Mouse (Mus musculus): ENCODE data around the gene Insl5. TPM values are rescaled to one million over a fixed set of nuclear protein-coding genes. Genes with fewer than 3 reads are reported as not detected.

Gene Insl5
- total RNA-seq (2023): not detected

GRCm38 (mm10) chr4:103026621-103027020 is at the start of gene Insl5:
Gene Insl5 (minus strand): TSS chr4:103026842.

GRCm38 (mm10) chr4:102978440-102978839 is 48.2 kb downstream of the Insl5 start, which contains the start of gene Tctex1d1:
Gene Tctex1d1 (plus strand): TSS chr4:102978606.

Other genes with a start within 250 kb of the Insl5 start
- gene Tctex1d1, start 48.2 kb downstream of the Insl5 start, total RNA-seq (2023): not detected
- gene Mier1, start 87.5 kb upstream of the Insl5 start, total RNA-seq (2023): 121 TPM
- gene Wdr78, start 87.7 kb upstream of the Insl5 start, total RNA-seq (2023): 5.5 TPM
- 31.7 TPM for gene Slc35d1, start 188.3 kb upstream of the Insl5 start, total RNA-seq (2023)

Measured in CD4-positive naive resting alpha-beta T cell, adult 57 days (primary cell).